Mouse (Mus musculus) G1E (cell line): ENCODE results near the gene Lgals12.

ENCODE experiments used
- CTCF ChIP-seq: IDR thresholded peaks from 2 replicates; pipeline ENCODE4 v1.5.1; 2012; ENCODE audit warnings: low read depth, low read length, inconsistent platforms, mixed read lengths
- POLR2AphosphoS5 ChIP-seq: IDR thresholded peaks from 2 replicates; pipeline ENCODE4 v1.6.1; 2012; ENCODE audit warnings: low read depth, low read length, inconsistent platforms; ENCODE audit not compliant: insufficient replicate concordance
- TAL1 ChIP-seq: conservative IDR thresholded peaks from 2 replicates; pipeline ENCODE4 v1.6.1; 2012; ENCODE audit warnings: low read depth, low read length, inconsistent platforms, mixed read lengths

DNA sequence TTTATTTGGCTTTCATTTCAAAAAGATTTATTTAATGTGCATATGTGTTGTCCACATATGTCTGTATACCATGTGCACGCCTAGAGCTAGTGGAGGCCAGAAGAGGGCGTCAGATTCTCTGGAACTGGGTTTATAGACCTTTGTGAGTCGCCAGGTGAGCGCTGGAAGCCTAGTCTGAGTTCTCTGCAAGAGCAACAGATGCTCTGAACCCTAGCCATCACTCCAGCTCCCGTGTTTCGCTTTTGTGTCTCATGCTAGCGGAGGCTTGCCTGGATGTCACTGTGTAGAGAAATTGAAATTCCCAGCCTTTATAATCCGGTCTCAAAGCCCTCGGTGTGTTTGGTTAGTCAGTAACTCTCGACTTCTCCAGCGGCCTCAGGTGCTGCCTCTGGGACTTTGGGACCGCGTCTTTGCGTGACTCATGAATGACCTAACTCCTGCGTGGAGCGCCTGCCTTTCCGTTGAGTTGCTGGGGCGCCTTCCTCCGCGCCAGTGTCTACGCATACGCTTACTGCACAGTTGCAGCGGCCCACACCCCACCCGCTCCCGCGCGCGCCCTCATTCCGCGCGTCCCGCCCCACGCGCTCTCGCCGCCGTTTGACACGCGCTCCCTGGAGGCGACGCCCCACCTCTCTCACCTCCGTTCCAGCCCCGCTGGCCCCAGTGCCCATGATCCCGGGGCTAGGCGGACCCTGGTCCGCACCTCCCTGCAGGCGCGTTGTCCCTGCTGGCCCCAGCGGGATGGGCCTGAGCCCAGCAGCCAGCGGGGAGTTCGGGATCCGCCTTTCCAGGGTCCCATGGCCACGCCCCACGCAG lies 5.2 kb upstream of the Lgals12 start, which contains the start of gene Hrasls5:
- no peak for TF ChIP-seq CTCF
- no peak for TF ChIP-seq TAL1
- no peak for TF ChIP-seq POLR2AphosphoS5
